Mouse (Mus musculus) right cerebral cortex, postnatal 25 days (tissue): ENCODE data around the gene Rhoh.

ENCODE experiments used
- DNase-seq: peaks from one replicate; pipeline ENCODE4 v3.0.0; 2022

The Rhoh gene

DNA sequence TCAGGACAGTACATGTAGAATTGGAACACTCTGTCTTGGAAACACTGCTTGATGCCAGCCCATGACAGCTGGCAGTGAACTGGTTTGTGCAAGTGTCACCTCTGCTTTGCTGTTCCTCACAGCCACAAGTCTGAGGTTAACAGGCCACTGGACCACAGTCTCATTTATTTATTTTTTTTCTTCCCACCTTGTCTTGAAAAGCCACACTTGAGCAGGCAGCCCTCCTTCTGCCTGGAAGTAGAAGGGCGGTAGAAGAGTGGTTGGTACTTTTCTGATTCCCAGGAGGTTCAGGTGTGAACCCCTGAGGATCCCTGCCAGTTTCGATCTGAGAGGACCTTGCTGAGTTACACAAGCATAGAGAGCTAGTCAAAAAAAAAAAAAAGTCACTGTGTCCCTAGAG, 72.8 kb downstream of the Rhoh start:
- no peak for DNase-seq

DNA sequence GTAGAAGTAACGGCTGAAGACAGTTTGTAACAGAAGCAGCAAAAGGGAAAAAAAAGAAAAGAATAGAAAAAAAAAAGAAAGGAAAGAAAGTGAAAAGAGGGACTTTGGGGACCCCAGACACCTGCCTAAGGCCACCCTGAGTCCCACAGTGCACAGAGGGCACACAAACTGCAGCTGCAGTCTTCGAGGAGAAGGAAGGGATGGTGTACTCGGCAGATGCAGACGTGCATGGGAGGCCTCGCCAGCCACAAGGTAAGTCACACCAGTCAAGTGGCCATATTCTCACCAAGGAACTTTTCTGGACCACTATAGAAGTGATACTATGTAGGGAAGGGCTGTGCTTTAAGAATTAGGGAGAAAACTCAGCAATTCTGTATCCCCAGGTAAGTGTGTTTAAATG, 73.8 kb downstream of the Rhoh start, which contains the start of gene Chrna9:
Gene Chrna9, plus strand, starts transcription at position 139 of the 400 bp plus-strand sequence.
- DNase-seq = no peak

DNA sequence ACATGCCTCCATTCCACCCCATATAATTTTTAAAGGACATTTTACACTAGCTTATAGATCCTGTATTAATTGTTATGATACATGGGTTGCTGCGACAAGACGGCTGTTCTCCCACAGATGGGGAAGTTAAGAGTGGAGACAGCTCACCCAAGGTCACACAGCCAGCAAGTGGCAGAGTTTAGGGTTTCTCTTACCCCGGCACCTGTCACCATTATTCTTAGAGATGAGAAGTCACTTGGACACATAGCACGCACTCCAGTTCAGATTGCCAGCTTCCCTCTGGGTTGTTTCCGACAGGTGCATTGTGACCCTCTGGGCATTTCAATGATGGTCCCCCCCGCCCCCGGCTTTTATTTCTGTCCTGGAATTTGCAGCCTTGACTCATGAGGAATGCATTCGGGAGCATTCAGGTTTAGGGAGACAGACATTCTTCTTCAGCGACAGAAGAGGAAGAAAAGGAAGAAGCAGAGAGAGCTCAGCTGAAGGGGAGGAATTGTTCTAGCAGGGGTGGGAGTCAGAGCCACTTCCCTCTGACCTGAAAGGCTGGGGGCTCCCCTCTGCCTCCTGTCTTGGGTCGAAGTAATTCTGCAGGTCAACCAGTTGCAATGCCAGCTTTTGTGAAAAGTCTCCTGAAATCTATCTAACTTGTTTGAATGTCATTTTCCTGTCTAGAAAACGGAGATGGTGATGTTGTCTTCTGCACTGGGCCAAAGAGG, 76.2 kb downstream of the Rhoh start:
- no peak for DNase-seq

DNA sequence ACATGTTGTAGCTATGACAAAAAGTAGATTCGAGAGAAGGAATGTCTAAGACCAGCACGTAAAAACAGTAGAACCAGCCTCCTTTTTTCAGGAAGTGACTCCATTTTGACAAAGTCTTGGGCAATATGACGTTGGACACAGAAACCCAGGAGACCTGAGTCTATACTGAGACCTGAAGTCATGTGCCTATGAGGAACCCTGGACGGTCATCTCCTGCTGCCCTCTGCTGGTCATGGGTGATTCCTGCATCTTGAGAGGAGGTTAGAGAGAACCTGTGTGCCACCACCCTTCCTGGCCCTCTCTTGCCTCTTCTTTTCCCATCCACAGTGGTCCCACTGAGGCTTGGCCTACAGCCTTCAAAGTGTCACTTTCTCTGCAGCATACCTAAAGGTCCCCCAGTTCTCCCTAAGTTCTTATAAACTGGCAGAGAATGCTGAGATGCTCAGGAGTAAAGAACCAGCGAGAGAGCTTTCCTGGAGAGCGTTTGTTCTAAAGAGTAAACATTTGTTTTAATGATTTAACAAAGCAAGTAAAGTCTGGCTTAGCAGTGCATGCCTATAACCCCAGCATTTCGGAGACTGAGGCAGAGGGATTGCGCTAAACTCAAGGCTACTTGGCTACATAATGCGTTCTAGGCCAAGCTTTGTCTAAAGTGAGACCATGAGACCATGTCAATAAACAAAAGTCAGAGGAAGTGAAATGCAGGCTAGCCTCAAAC, 77.1 kb downstream of the Rhoh start:
- DNase-seq = peak; percentile 69

DNA sequence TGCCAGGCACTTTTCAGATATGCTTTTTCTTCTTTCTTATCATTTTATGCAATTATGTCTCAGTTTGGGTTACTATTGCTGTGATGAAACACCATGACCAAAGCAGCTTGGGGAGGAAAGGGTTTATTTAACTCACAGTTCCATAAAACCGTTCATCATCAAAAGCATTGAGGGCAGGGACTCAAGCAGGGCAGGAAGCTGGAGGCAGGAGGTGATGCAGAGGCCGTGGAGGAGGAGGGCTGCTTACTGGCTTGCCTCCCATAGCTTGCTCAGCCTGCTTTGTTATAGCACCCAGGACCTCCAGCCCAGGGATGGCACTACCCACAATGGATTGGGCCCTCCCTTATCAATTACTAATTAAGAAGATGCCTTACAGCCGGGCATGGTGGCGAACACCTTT, 80.1 kb downstream of the Rhoh start:
- no peak for DNase-seq
